Mouse (Mus musculus) heart, postnatal 10 days (tissue): ENCODE measurements around the gene Ptprg. TPM values are rescaled to one million over a fixed set of nuclear protein-coding genes. Genes with fewer than 3 reads are reported as not detected.
"Not testable (repeated sequence)": the region's sequence is repeated elsewhere in the genome, so short reads cannot be mapped to it uniquely, and the experiment has no call there.

ENCODE experiments used
- DNase-seq, 2 experiments: peaks; one replicate each; pipeline ENCODE4 v3.0.0; 2021
- intact Hi-C: fragments of 180-260 bp; cut with DNase I; formaldehyde crosslinking; loops from one replicate; pipeline ENCODE4 v1.15.1; 2025
- total RNA-seq, 2 experiments: library from RNA; stranded (reverse); gene quantifications; 2 replicates each; pipeline ENCODE4 v1.2.3; 2021

Gene Ptprg
- total RNA-seq, 2 experiments from 2014 or later = 79.8 to 89.9 TPM

GRCm38 (mm10) chr14:12219877-12220276, 666.5 kb downstream of the Ptprg start:
- intact Hi-C loops = no loop called here
- DNase-seq = no peak

GRCm38 (mm10) chr14:12220540-12220939, 667.2 kb downstream of the Ptprg start:
- intact Hi-C loops = no loop called here
- DNase-seq = no peak

GRCm38 (mm10) chr14:12221571-12221970, 668.2 kb downstream of the Ptprg start:
- no peak for DNase-seq
- intact Hi-C loops = no loop called here

GRCm38 (mm10) chr14:12243726-12244125, 690.4 kb downstream of the Ptprg start:
- DNase-seq = no peak
- intact Hi-C loops = no loop called here

GRCm38 (mm10) chr14:12276031-12276430, 722.7 kb downstream of the Ptprg start:
- intact Hi-C loops = loop anchor here (5.0 kb wide), 1 partner anchor 1519 kb away; no protein-coding TSS in a partner anchor
- no peak for DNase-seq

GRCm38 (mm10) chr14:12283641-12284040, 730.3 kb downstream of the Ptprg start, which contains the start of gene Gm49355:
Gm49355 (plus strand) TSS chr14:12283976.
- intact Hi-C loops = loop anchor here (5.0 kb wide), 1 partner anchor 126 kb away; no protein-coding TSS in a partner anchor
- no peak for DNase-seq

- DNase-seq = peak; percentile 89 to 92
- intact Hi-C loops = loop anchor here (5.0 kb wide), 1 partner anchor 127 kb away; no protein-coding TSS in a partner anchor
Observed at GRCm38 (mm10) chr14:12284141-12284912, 731.0 kb downstream of the Ptprg start, which contains the start of gene 3830406C13Rik. 3830406C13Rik (plus strand) TSS chr14:12284173.

GRCm38 (mm10) chr14:12289747-12290146, 736.4 kb downstream of the Ptprg start:
- DNase-seq, intact Hi-C loops: not testable (repeated sequence)

Other genes starting within 250 kb of the Ptprg start
- gene Gm3839, start 196.8 kb upstream of the Ptprg start, total RNA-seq = 1 to 10 TPM; 1.2 to 1.5 TPM